Mouse (Mus musculus): ENCODE data around the gene Gm17783.
"Not testable (repeated sequence)": the region's sequence is repeated elsewhere in the genome, so short reads cannot be mapped to it uniquely, and the experiment has no call there.

Gm17783 gene

DNA sequence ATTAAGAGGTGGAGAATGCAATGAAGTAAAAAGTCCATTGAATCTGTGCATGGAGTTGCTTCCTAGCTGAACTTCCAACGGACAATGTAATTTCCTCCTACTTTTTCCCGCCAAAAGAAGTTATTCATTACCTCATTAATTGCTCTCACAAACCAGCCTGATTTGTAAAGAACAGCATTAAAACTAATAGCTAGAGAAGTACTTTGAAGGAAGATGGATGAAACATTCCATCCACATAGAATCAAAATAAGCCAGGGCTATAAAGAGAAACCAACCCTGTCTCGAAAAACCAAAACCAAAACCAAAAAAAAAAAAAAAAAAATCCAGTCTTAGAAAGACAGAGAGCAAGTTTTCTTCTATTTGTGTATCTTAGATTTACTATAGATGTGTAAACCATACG, at the start of gene Gm17783:
Gene Gm17783, minus strand, starts transcription at position 101 of the 400 bp plus-strand sequence.
- in situ Hi-C loops (cut with MboI, MseI): no loop called here

DNA sequence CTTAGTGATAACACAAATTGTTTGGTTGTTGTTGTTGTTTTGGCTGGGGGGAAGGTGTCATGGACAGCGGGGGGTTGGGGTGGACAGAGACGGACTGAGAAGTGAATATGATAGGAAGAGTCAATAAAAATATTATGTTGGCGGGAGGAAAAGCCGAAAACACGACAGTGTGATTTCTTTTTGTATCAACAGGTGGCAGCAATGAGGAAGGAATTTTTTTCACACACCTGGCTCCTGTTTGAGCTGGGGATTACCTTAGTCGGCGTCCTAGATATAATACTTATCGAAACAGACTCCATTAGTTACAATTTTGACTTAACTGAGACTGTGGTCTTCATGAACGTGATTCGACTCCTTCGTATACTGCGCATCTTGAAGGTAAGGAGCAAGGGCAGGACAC, 48.0 kb upstream of the Gm17783 start:
- in situ Hi-C loops (cut with MboI, MseI): loop anchor here (5.0 kb wide), 1 partner anchor 97 kb away; no protein-coding TSS in a partner anchor

DNA sequence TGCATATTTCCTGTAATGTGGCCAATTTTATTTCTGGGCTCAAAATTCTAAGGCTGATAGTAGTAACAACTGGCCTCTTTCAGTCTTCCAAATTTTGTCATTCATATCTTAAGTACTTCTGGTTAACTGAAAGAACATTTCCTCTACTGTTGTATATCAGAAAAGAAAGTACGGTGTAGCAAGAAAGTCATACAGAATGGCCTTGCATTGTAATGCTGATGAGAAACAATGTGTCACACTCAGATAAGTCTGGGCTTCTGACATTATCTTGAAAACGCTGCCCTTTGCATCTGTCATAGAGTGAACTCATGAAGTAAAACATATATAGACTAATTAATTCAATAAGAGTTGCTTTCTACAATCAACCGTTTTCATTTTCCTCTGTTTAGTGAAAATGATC, 40.5 kb upstream of the Gm17783 start:
- in situ Hi-C loops (cut with MboI, MseI): no loop called here

- in situ Hi-C loops (cut with MboI, MseI): no loop called here
Measured at GRCm38 (mm10) chr16:45561747-45562146, 29.9 kb upstream of the Gm17783 start.

DNA sequence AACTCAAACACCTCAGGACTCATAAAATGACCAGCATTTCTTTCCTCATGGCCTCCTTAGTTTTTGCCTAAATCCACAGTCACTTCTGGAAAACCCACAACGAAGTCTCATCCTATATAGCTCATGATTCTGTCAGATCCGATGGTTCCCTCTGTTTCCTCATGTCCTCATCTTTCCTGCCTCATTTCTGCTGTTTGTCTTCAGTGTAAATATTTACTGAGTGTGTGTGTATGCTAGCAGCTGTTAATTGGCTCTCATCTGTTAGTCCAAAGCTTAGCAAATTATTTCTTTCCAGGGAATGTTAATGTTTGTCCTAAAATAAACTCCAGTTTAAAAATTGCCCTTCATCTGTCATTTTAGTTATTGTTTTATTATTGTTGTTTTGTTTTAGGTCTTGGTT, 19.7 kb upstream of the Gm17783 start:
- in situ Hi-C loops (cut with MboI, MseI): no loop called here

- in situ Hi-C loops (cut with MboI, MseI): no loop called here
Measured at GRCm38 (mm10) chr16:45547982-45548381, 16.1 kb upstream of the Gm17783 start.

- in situ Hi-C loops (cut with MboI, MseI): loop anchor here (5.0 kb wide), 1 partner anchor 52 kb away; the partner anchor contains the start of gene Gm609
Measured at GRCm38 (mm10) chr16:45544341-45544740, 12.5 kb upstream of the Gm17783 start.

GRCm38 (mm10) chr16:45542108-45542507, 10.3 kb upstream of the Gm17783 start:
- in situ Hi-C loops (cut with MboI, MseI): loop anchor here (5.0 kb wide), 1 partner anchor 50 kb away; the partner anchor contains the start of gene Gm609

DNA sequence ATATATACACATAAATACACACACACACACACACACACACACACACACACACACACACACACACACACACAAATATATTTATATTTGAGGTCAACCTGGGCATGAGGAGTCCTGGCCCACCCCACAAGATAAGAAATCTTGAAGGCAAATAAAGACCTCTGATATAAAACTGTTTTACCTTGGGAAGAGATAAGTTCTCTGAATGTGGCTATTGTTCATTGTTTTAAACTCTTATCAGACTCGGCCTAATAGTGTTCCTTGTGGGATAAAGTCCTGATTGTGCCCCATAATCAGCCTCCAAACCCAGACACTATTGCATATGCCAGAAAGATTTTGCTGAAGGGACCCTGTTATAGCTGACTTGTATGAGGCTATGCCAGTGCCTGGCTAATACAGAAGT, 6.5 kb upstream of the Gm17783 start:
- in situ Hi-C loops (cut with MboI, MseI): not testable (repeated sequence)

DNA sequence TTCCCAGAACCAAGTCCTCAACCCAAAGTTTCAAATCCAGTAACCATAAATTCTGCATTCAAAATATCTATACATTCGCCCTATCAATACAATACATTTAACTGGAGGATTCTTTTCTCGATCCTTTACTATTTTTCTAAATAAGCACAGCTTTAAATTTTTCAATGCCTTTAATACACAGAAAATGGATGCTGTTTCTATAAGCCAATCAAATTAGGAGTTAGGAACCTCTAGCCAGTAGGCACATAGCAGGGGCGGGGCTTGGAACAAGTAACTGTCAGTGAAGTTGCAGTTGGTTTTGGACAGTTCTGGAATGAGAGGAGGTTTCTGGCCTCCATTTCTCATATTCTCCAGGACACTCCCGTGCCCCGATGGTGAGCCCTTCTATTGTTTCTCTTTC, 3.2 kb upstream of the Gm17783 start, which contains the start of gene Slc9c1:
Gene Slc9c1, plus strand, starts transcription at position 301 of the 400 bp plus-strand sequence.
- in situ Hi-C loops (cut with MboI, MseI): no loop called here

GRCm38 (mm10) chr16:45525551-45525950, 6.3 kb downstream of the Gm17783 start:
- in situ Hi-C loops (cut with MboI, MseI): no loop called here

- in situ Hi-C loops (cut with MboI, MseI): no loop called here
Measured at GRCm38 (mm10) chr16:45495326-45495725, 36.5 kb downstream of the Gm17783 start.

- in situ Hi-C loops (cut with MboI, MseI): loop anchor here (5.0 kb wide), 1 partner anchor 49 kb away; no protein-coding TSS in a partner anchor
Measured at GRCm38 (mm10) chr16:45492927-45493326, 38.9 kb downstream of the Gm17783 start, which contains the start of gene Gm609. Gene Gm609, minus strand, starts transcription at chr16:45492969.

GRCm38 (mm10) chr16:45476991-45477390, 54.9 kb downstream of the Gm17783 start:
- in situ Hi-C loops (cut with MboI, MseI): loop anchor here (10.0 kb wide), 1 partner anchor 1162 kb away; no protein-coding TSS in a partner anchor

- in situ Hi-C loops (cut with MboI, MseI): loop anchor here (10.0 kb wide), 1 partner anchor 1157 kb away; no protein-coding TSS in a partner anchor
Measured at GRCm38 (mm10) chr16:45471836-45472235, 60.0 kb downstream of the Gm17783 start.
